Mouse (Mus musculus) CH12.LX (cell line): ENCODE measurements around the gene Babam2. TPM values are rescaled to one million over a fixed set of nuclear protein-coding genes. Genes with fewer than 3 reads are reported as not detected.

Experiments
- DNase-seq: peaks from one replicate; pipeline ENCODE4 v3.0.0-alpha.2; 2013; ENCODE audit errors: extremely low read depth
- H3K27ac ChIP-seq: 2 replicates; pipeline ENCODE4 v1.5.1; 2012; ENCODE audit warnings: low read depth, mild to moderate bottlenecking, control low read depth, moderate library complexity; ENCODE audit not compliant: insufficient read depth
- H3K27me3 ChIP-seq: replicated peaks from 2 replicates; pipeline ENCODE3; 2012; ENCODE audit warnings: inconsistent platforms
- H3K36me3 ChIP-seq, 2 experiments: replicated peaks in 1 of 2; 2 replicates each; pipeline versions ENCODE3 to v1.6.1; 2012; ENCODE audit warnings: inconsistent platforms in 1 of 2, low read length in 1 of 2, mild to moderate bottlenecking in 1 of 2, mixed read lengths in 1 of 2, moderate library complexity in 1 of 2; ENCODE audit not compliant: control insufficient read depth in 1 of 2, insufficient read depth in 1 of 2
- H3K4me1 ChIP-seq, 2 experiments: 2 replicates each; pipeline ENCODE4 v1.6.1; 2012; ENCODE audit warnings: inconsistent platforms in 1 of 2, moderate library complexity in 1 of 2; ENCODE audit not compliant: insufficient read depth in 2 of 2, control insufficient read depth in 1 of 2
- H3K4me2 ChIP-seq: 2 replicates; pipeline ENCODE4 v1.6.1; 2012; ENCODE audit warnings: low read depth, mild to moderate bottlenecking, control low read depth; ENCODE audit not compliant: poor library complexity, insufficient read depth, severe bottlenecking
- H3K4me3 ChIP-seq, 3 experiments: fragments of 150-350 bp in 1 of 3; sonication (generic) in 1 of 3; replicated peaks in 1 of 3; 2 replicates each; pipeline versions ENCODE3 to v1.5.1; 2011 to 2012; ENCODE audit warnings: low read depth in 2 of 3, low read length in 2 of 3, mild to moderate bottlenecking in 2 of 3, moderate library complexity in 2 of 3, control low read depth in 1 of 3, improper control_type of control experiment in 1 of 3, inconsistent platforms in 1 of 3, mixed read lengths in 1 of 3; ENCODE audit not compliant: poor library complexity in 1 of 3
- H3K79me2 ChIP-seq: replicated peaks from 2 replicates; pipeline ENCODE4 v1.6.1; 2012; ENCODE audit warnings: mild to moderate bottlenecking, moderate library complexity; ENCODE audit not compliant: control insufficient read depth, poor library complexity, insufficient read depth, severe bottlenecking; ENCODE audit errors: extremely low read depth
- H3K9ac ChIP-seq: 2 replicates; pipeline ENCODE4 v1.6.1; 2012; ENCODE audit warnings: low read depth, mild to moderate bottlenecking, control low read depth, moderate library complexity; ENCODE audit not compliant: insufficient read depth
- H3K9me3 ChIP-seq: replicated peaks from 2 replicates; pipeline ENCODE3; 2012; ENCODE audit warnings: low read length, inconsistent platforms, mixed read lengths
- BHLHE40 ChIP-seq: IDR thresholded peaks from 2 replicates; pipeline ENCODE4 v1.6.1; 2011; ENCODE audit warnings: mild to moderate bottlenecking, low read depth, low read length, improper control_type of control experiment
- CHD1 ChIP-seq: IDR thresholded peaks from 2 replicates; pipeline ENCODE4 v1.6.1; 2012; ENCODE audit warnings: low read depth, low read length, improper control_type of control experiment, inconsistent platforms
- CHD2 ChIP-seq: IDR thresholded peaks from 2 replicates; pipeline ENCODE4 v1.6.1; 2011; ENCODE audit warnings: low read length, improper control_type of control experiment
- CTCF ChIP-seq, 2 experiments: IDR thresholded peaks in 1 of 2; conservative IDR thresholded peaks in 1 of 2; 2 replicates each; pipeline ENCODE4 v1.5.1; 2011 to 2012; ENCODE audit warnings: low read depth in 2 of 2, low read length in 2 of 2, improper control_type of control experiment in 1 of 2, inconsistent platforms in 1 of 2, mild to moderate bottlenecking in 1 of 2, moderate library complexity in 1 of 2
- HCFC1 ChIP-seq: IDR thresholded peaks from 2 replicates; pipeline ENCODE4 v1.6.1; 2012; ENCODE audit warnings: low read depth, mild to moderate bottlenecking, inconsistent platforms, low read length, improper control_type of control experiment
- IRF4 ChIP-seq: IDR thresholded peaks from 2 replicates; pipeline ENCODE4 v1.6.1; 2014; ENCODE audit warnings: low read depth, mild to moderate bottlenecking, inconsistent platforms, low read length, improper control_type of control experiment
- MAX ChIP-seq: IDR thresholded peaks from 2 replicates; pipeline ENCODE4 v1.6.1; 2011; ENCODE audit warnings: low read length, improper control_type of control experiment
- MEF2A ChIP-seq: IDR thresholded peaks from 2 replicates; pipeline ENCODE4 v1.6.1; 2014; ENCODE audit warnings: low read depth, mild to moderate bottlenecking, inconsistent platforms, low read length, improper control_type of control experiment, borderline replicate concordance
- MXI1 ChIP-seq: IDR thresholded peaks from 2 replicates; pipeline ENCODE4 v1.6.1; 2011; ENCODE audit warnings: mild to moderate bottlenecking, low read depth, low read length, improper control_type of control experiment
- PAX5 ChIP-seq: IDR thresholded peaks from 2 replicates; pipeline ENCODE4 v1.6.1; 2012; ENCODE audit warnings: low read length, inconsistent platforms, mixed read lengths
- POLR2A ChIP-seq: IDR thresholded peaks from 2 replicates; pipeline ENCODE4 v1.6.1; 2011; ENCODE audit warnings: low read depth, mild to moderate bottlenecking, improper control_type of control experiment, low read length
- POLR2AphosphoS2 ChIP-seq: IDR thresholded peaks from 2 replicates; pipeline ENCODE4 v1.6.1; 2011; ENCODE audit warnings: low read depth, low read length, improper control_type of control experiment
- RCOR1 ChIP-seq: conservative IDR thresholded peaks from 2 replicates; pipeline ENCODE4 v1.6.1; 2012; ENCODE audit warnings: low read depth, mild to moderate bottlenecking, inconsistent platforms, low read length, improper control_type of control experiment
- SIN3A ChIP-seq: IDR thresholded peaks from 2 replicates; pipeline ENCODE4 v1.6.1; 2012; ENCODE audit warnings: low read length, improper control_type of control experiment, inconsistent platforms
- SMC3 ChIP-seq: IDR thresholded peaks from 2 replicates; pipeline ENCODE4 v1.6.1; 2011; ENCODE audit warnings: low read depth, low read length, improper control_type of control experiment
- UBTF ChIP-seq: IDR thresholded peaks from 2 replicates; pipeline ENCODE4 v1.6.1; 2012; ENCODE audit warnings: low read depth, mild to moderate bottlenecking, inconsistent platforms, low read length, improper control_type of control experiment, moderate library complexity
- USF1 ChIP-seq: IDR thresholded peaks from 2 replicates; pipeline ENCODE4 v1.6.1; 2014; ENCODE audit warnings: low read depth, mild to moderate bottlenecking, inconsistent platforms, low read length, improper control_type of control experiment
- USF2 ChIP-seq: conservative IDR thresholded peaks from 2 replicates; pipeline ENCODE4 v1.6.1; 2011; ENCODE audit warnings: low read depth, low read length, improper control_type of control experiment
- ZC3H11A ChIP-seq: IDR thresholded peaks from 2 replicates; pipeline ENCODE4 v1.6.1; 2012; ENCODE audit warnings: low read depth, mild to moderate bottlenecking, inconsistent platforms, low read length, improper control_type of control experiment
- ZNF384 ChIP-seq: IDR thresholded peaks from 2 replicates; pipeline ENCODE4 v1.6.1; 2012; ENCODE audit warnings: low read depth, low read length, improper control_type of control experiment, inconsistent platforms
- dilution Hi-C: fragments of 300-500 bp; cut with MboI; formaldehyde crosslinking; loops from 2 replicates; pipeline ENCODE4 v1.14.3; 2020; ENCODE audit warnings: low sequenced_read_pairs; ENCODE audit not compliant: extremely low pct_unique_long_range_greater_than_20kb, extremely low pct_ligation_motif_present
- in situ Hi-C: fragments of 300-500 bp; cut with MboI; formaldehyde crosslinking; loops from 3 replicates; pipeline ENCODE4 v1.14.3; 2019; ENCODE audit warnings: low sequenced_read_pairs, low pct_ligation_motif_present, low pct_unique_long_range_greater_than_20kb, mixed read lengths
- polyA plus RNA-seq: library from polyadenylated mRNA; unstranded; fragments of >175 nt; gene quantifications from 2 replicates; pipeline ENCODE4 v1.2.1, GENCODE M21; 2012; ENCODE audit warnings: low read depth; ENCODE audit not compliant: insufficient read length
- total RNA-seq, 2 experiments: library from RNA; depleted of rRNA; stranded (reverse); fragments of 300-350 nt in 1 of 2; fragments of >200 nt in 1 of 2; gene quantifications; 2 replicates each; pipeline ENCODE4 v1.2.3; 2012 to 2014

The Babam2 gene
- total and polyA plus RNA-seq, 3 experiments: 38.2 to 78.0 (median 39.8) TPM

DNA sequence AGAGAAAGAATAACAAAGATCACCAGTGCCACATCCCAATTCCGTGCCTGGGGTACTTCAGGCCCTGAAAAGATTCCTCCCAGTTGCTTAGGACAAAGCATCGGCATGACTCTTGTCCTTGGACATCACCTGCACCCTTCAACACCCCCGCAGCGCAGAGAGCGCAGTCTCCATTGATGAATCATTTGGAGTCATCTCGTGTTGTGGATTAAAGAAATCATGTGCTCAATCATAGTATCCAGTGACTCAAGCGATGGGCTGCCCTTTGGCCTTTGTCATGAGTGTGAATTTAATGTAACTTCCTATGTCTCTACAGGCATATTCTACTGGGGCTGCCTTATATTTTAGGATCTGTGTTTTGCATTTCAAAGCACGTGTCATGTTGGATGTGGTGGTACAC lies 265.9 kb downstream of the Babam2 start:
- Histone ChIP-seq H3K4me3 (no peak overlapping the region), H3K4me1 (peaks cover 0 to 19% of the 10 kb centered on the region in 2 experiments; a peak in 2 of 4 replicates), H3K9me3 (no peaks in the 10 kb centered on the region), H3K4me2 (no peak overlapping the region), H3K36me3 (no peaks in the 10 kb centered on the region), H3K9ac (no peak overlapping the region), H3K27ac (no peak overlapping the region), H3K27me3 (no peaks in the 10 kb centered on the region), H3K79me2 (no peaks in the 10 kb centered on the region)
- TF ChIP-seq MXI1 (no peak), UBTF (no peak), HCFC1 (no peak), ZNF384 (no peak), BHLHE40 (no peak), POLR2AphosphoS2 (no peak), MEF2A (no peak), SIN3A (no peak)
- DNase-seq: no peak
- dilution Hi-C loops (no loop called here), in situ Hi-C loops (no loop called here)

- Histone ChIP-seq H3K27ac (no peak overlapping the region), H3K4me1 (peaks cover 0 to 19% of the 10 kb centered on the region in 2 experiments; a peak in 2 of 4 replicates), H3K4me3 (no peak overlapping the region), H3K79me2 (no peaks in the 10 kb centered on the region), H3K4me2 (no peak overlapping the region), H3K27me3 (no peaks in the 10 kb centered on the region), H3K36me3 (no peaks in the 10 kb centered on the region), H3K9ac (no peak overlapping the region), H3K9me3 (no peaks in the 10 kb centered on the region)
- peak; percentile 18 for DNase-seq
- TF ChIP-seq USF2 (no peak), POLR2A (no peak), UBTF (no peak), IRF4 (no peak), USF1 (no peak), CHD2 (no peak), POLR2AphosphoS2 (no peak), CTCF (conservative IDR thresholded peaks at IDR 0.05 in 1 of 2, IDR thresholded peaks at IDR 0.05 in 1 of 2; ENCODE audit: low read depth in 2 of 2, low read length in 2 of 2) (no peak), PAX5 (no peak), ZC3H11A (no peak), CHD1 (no peak), MAX (no peak), RCOR1 (no peak), SMC3 (no peak)
- in situ Hi-C loops (no loop called here), dilution Hi-C loops (no loop called here)
Observed at GRCm38 (mm10) chr5:31963851-31964250, 266.4 kb downstream of the Babam2 start.
